Mouse (Mus musculus) ES-Bruce4 (cell line): ENCODE results near the gene Fes.

ENCODE experiments used
- CTCF ChIP-seq: IDR thresholded peaks from one replicate; pipeline ENCODE4 v1.8.1; 2011; ENCODE audit warnings: low read depth, low read length
- EP300 ChIP-seq: IDR thresholded peaks from 2 replicates; pipeline ENCODE4 v1.6.1; 2011; ENCODE audit warnings: low read depth, low read length; ENCODE audit not compliant: insufficient read depth

GRCm38 (mm10) chr7:80368635-80369421, 18.9 kb downstream of the Fes start:
- no peak for TF ChIP-seq CTCF
- TF ChIP-seq EP300 = no peak
